Mouse (Mus musculus): ENCODE measurements around the gene Plod1. TPM values are rescaled to one million over a fixed set of nuclear protein-coding genes. Genes with fewer than 3 reads are reported as not detected.

Gene Plod1
- total RNA-seq (2023; ENCODE audit: inconsistent age): 5.7 to 8.3 TPM (median 6.9 TPM) in 4 replicates

GRCm38 (mm10) chr4:147936331-147936954 lies at the start of gene Plod1:
Plod1 (minus strand) TSS chr4:147936767.

GRCm38 (mm10) chr4:147985205-147986132 lies 48.9 kb upstream of the Plod1 start, which contains the start of gene Nppb:
Nppb (plus strand) TSS chr4:147985788.

GRCm38 (mm10) chr4:147940576-147941044 lies 4.0 kb upstream of the Plod1 start, which contains the start of gene 2510039O18Rik:
2510039O18Rik (plus strand) TSS chr4:147940895.

GRCm38 (mm10) chr4:147904313-147905089 lies 32.1 kb downstream of the Plod1 start, which contains the start of gene Mfn2:
Mfn2 (minus strand) TSS chr4:147904704.

GRCm38 (mm10) chr4:147868450-147869031 lies 68.0 kb downstream of the Plod1 start, which contains the start of the genes Miip and Fv1:
Miip (minus strand) TSS chr4:147868816.
Fv1 (plus strand) TSS chr4:147868979.

Other genes with a start within 250 kb of the Plod1 start
- gene Zfp534, start 234.2 kb downstream of the Plod1 start, total RNA-seq (2023; ENCODE audit: inconsistent age): 0.39 to 1.0 TPM (median 0.66 TPM) in 4 replicates
- gene Zfp984, start 127.0 kb downstream of the Plod1 start, total RNA-seq (2023; ENCODE audit: inconsistent age): 11.5 to 13.7 TPM (median 12.9 TPM) in 4 replicates
- 7.1 to 13.3 TPM (median 9.9 TPM) in 4 replicates for gene Zfp933, start 88.4 kb downstream of the Plod1 start, total RNA-seq (2023; ENCODE audit: inconsistent age)
- 42.8 to 49.4 TPM (median 44.6 TPM) in 4 replicates for gene Miip, start 68.0 kb downstream of the Plod1 start, total RNA-seq (2023; ENCODE audit: inconsistent age)
- 7.9 to 12.4 TPM (median 10.7 TPM) in 4 replicates for gene Fv1, start 67.8 kb downstream of the Plod1 start, total RNA-seq (2023; ENCODE audit: inconsistent age)
- gene Mfn2, start 32.1 kb downstream of the Plod1 start, total RNA-seq (2023; ENCODE audit: inconsistent age): 46.9 to 54.1 TPM (median 49.2 TPM) in 4 replicates
- gene 2510039O18Rik, start 4.1 kb upstream of the Plod1 start, total RNA-seq (2023; ENCODE audit: inconsistent age): 62.9 to 69.5 TPM (median 66.9 TPM) in 4 replicates
- gene Nppb, start 49.0 kb upstream of the Plod1 start, total RNA-seq (2023; ENCODE audit: inconsistent age): not detected in 4 replicates
- gene Nppa, start 64.0 kb upstream of the Plod1 start, total RNA-seq (2023; ENCODE audit: inconsistent age): not detected in 4 replicates
- 37.7 to 48.9 TPM (median 41.3 TPM) in 4 replicates for gene Clcn6, start 102.1 kb upstream of the Plod1 start, total RNA-seq (2023; ENCODE audit: inconsistent age)
- 14.1 to 18.0 TPM (median 15.4 TPM) in 4 replicates for gene Mthfr, start 102.3 kb upstream of the Plod1 start, total RNA-seq (2023; ENCODE audit: inconsistent age)
- 10.7 to 19.8 TPM (median 15.4 TPM) in 4 replicates for gene Agtrap, start 151.3 kb upstream of the Plod1 start, total RNA-seq (2023; ENCODE audit: inconsistent age)
- 21.2 to 32.6 TPM (median 27.7 TPM) in 4 replicates for gene Mad2l2, start 193.6 kb upstream of the Plod1 start, total RNA-seq (2023; ENCODE audit: inconsistent age)
- gene Draxin, start 193.9 kb upstream of the Plod1 start, total RNA-seq (2023; ENCODE audit: inconsistent age): not detected in 4 replicates
- gene Fbxo6, start 215.4 kb upstream of the Plod1 start, total RNA-seq (2023; ENCODE audit: inconsistent age): 14.8 to 17.0 TPM (median 15.4 TPM) in 4 replicates
- 6.9 to 9.2 TPM (median 8.4 TPM) in 4 replicates for gene Fbxo44, start 223.7 kb upstream of the Plod1 start, total RNA-seq (2023; ENCODE audit: inconsistent age)
- gene Fbxo2, start 223.9 kb upstream of the Plod1 start, total RNA-seq (2023; ENCODE audit: inconsistent age): not detected in 4 replicates